Mouse (Mus musculus): Measurements from ENCODE around the gene Sh3pxd2a. TPM values are rescaled to one million over a fixed set of nuclear protein-coding genes. Genes with fewer than 3 reads are reported as not detected.

Gene Sh3pxd2a
- polyA plus RNA-seq, 1 experiment from 2014 or later = 0.62 TPM

DNA sequence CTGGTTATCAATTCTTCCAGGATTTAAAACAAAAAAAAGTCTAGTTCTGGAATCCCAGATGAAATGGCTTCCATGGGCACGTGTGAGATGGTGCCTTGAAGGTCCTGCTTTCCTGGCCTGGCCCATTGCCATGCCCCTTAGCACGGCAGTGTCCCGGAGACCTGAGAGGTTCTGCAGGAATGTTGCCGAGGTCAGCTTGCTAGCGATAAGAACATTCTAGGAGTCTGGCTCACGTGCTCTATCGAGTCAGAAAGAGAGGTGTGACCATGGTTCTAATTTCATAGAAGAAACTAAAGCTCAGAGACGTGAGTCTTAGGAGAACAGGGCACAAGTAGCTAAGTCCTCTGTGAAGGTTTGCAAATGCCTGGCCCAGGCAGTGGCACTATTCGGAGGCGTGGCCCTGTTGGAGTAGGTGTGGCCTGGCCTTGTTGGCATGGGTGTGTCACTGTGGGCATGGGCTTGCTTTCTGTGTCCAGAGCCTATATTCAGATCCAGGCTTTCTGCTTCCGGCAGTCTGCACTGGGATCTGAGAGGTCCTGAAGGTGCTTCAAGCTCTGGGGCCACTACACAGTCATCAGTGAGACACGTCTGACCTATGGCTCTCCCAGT lies 96.8 kb downstream of the Sh3pxd2a start:
- H3K27ac ChIP-seq = no peak overlapping the region
- H3K36me3 ChIP-seq = peaks cover 14% of the 10 kb centered on the region
- H3K4me3 ChIP-seq (replicated peaks) = no peak overlapping the region
- 81% methylated on average over 12 of the region's 12 CpGs for WGBS (ENCODE audit: insufficient replicate concordance)
- H3K9me3 ChIP-seq (replicated peaks) = no peaks in the 10 kb centered on the region
- H3K4me1 ChIP-seq (replicated peaks) = peaks cover 27% of the 10 kb centered on the region
- ATAC-seq (ENCODE audit: low read depth) = 0 out of 2 replicates have a peak, but pooled peaks have one; percentile 38
- H3K9ac ChIP-seq = no peak overlapping the region
- no peak for DNase-seq
- no peak overlapping the region for H3K4me2 ChIP-seq
- no peaks in the 10 kb centered on the region for H3K27me3 ChIP-seq

DNA sequence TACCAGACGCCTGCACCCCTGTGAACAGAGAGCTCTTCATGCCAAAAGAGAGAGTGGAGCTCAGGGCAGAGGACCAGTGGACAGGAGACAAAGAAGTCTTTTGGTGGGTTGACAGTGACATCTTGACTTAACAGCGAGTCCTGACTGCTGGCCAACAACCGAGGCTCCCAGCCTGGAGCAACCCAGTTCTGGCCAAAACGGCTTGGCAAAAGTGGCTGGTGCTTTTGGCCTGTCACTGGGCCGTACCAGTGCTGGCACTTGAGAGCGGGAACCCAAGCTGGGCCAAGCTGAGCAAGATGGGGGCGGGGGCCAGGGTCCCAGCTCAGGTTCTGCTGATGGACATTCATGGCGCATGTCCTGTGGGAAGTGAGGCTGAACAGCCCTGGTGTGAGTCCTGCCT lies 97.6 kb downstream of the Sh3pxd2a start:
- Histone ChIP-seq H3K27ac (no peak overlapping the region), H3K9ac (no peak overlapping the region), H3K27me3 (no peaks in the 10 kb centered on the region), H3K4me1 (replicated peaks) (peaks cover 24% of the 10 kb centered on the region), H3K4me3 (replicated peaks) (no peak overlapping the region), H3K36me3 (peaks cover 21% of the 10 kb centered on the region), H3K9me3 (replicated peaks) (no peaks in the 10 kb centered on the region), H3K4me2 (no peak overlapping the region)
- no peak for ATAC-seq (ENCODE audit: low read depth)
- WGBS (ENCODE audit: insufficient replicate concordance) = 76% methylated on average over 8 of the region's 8 CpGs
- DNase-seq = no peak

DNA sequence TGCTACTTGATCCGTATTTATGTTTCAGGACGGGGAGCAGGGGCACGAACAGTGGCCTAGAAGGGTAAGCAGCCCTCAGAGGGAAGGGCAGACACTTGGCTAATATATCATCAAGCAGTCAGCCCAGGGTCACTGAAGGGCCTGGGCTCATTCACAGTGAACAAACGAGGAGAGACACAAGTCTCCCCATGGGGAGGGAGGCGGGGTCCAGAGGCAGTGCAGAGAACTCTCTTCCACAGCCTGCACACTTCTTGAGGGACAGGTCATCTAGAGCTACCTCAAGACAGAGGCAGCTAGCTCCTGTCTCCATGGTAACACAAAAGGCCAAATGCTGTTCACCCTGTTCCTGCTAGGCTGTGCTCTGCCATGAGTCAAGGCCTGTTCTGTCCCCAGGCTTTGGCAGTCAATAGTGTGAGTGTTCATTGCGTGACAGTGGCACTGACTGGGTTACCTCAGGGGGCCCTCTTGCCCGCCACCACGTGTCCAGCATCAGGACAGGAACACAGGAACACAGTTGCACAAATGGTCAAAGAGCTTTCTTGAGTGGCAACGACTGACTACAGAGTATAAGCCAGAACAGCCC lies 101.0 kb downstream of the Sh3pxd2a start:
- H3K4me2 ChIP-seq = no peak overlapping the region
- no peak overlapping the region for H3K4me3 ChIP-seq (replicated peaks)
- H3K36me3 ChIP-seq = peaks cover 17% of the 10 kb centered on the region
- no peak overlapping the region for H3K9ac ChIP-seq
- 76% methylated on average over 9 of the region's 9 CpGs for WGBS (ENCODE audit: insufficient replicate concordance)
- no peak overlapping the region for H3K27ac ChIP-seq
- H3K27me3 ChIP-seq = no peaks in the 10 kb centered on the region
- peaks cover 29% of the 10 kb centered on the region for H3K4me1 ChIP-seq (replicated peaks)
- DNase-seq (no peak), ATAC-seq (ENCODE audit: low read depth) (no peak)
- no peaks in the 10 kb centered on the region for H3K9me3 ChIP-seq (replicated peaks)

DNA sequence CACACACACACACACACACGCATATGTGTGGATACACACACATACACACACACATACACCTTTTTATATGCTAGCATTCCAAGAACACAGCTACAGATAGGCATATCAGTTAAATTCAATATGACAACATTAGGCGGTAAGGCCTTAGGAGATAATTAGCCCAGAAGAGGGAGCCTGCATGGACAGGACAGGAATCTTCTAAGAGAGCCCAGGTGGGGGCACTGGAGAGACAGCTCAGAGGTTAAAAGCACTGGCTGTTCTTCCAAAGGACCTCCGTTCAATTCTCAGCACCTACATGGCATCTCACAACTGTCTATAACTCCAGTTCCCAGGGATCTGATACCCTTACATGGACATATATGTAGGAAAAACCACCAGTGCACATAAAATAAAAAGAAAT lies 103.3 kb downstream of the Sh3pxd2a start:
- ATAC-seq (ENCODE audit: low read depth) = 0 out of 2 replicates have a peak, but pooled peaks have one; percentile 9
- WGBS (ENCODE audit: insufficient replicate concordance) = 54% methylated on average over 3 of the region's 3 CpGs
- no peak overlapping the region for H3K9ac ChIP-seq

DNA sequence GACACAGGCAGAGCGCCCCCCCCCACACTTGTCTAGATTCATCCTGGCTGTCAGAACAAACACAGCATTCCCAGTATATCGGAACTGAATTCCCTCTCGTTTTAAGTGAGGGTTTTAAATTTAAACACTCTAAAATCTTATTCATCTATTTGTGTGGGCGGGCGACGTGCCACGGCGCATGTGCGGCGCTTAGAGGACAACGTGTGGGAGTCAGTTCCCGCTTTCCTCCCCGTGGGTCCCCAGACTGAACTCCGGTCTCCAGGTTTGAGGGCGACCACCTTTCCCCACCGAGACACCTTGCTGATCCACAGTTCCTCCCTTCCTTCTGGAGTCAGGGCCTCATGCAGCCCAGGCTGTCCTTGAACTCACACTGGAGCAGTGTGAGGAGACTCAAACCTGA lies 104.2 kb downstream of the Sh3pxd2a start:
- ATAC-seq (ENCODE audit: low read depth) (no peak), DNase-seq (no peak)
- no peaks in the 10 kb centered on the region for H3K27me3 ChIP-seq
- H3K9ac ChIP-seq = peak overlapping the region; percentile 62; the same call in 1 of the 2 replicates
- H3K27ac ChIP-seq = peak overlapping the region; percentile 21; the same call in 1 of the 2 replicates
- peaks cover 17% of the 10 kb centered on the region for H3K36me3 ChIP-seq
- 85% methylated on average over 16 of the region's 16 CpGs for WGBS (ENCODE audit: insufficient replicate concordance)
- H3K4me2 ChIP-seq = peak overlapping the region; percentile 62
- H3K4me1 ChIP-seq (replicated peaks) = peaks cover 28% of the 10 kb centered on the region
- H3K9me3 ChIP-seq (replicated peaks) = no peaks in the 10 kb centered on the region
- H3K4me3 ChIP-seq (replicated peaks) = no peak overlapping the region

More for the DNA sequence above, 103.3 kb downstream of the Sh3pxd2a start:
- H3K4me3 ChIP-seq (replicated peaks) = no peak overlapping the region
- peaks cover 28% of the 10 kb centered on the region for H3K4me1 ChIP-seq (replicated peaks)
- no peak overlapping the region for H3K27ac ChIP-seq
- peaks cover 17% of the 10 kb centered on the region for H3K36me3 ChIP-seq
- H3K9me3 ChIP-seq (replicated peaks) = no peaks in the 10 kb centered on the region
- no peak overlapping the region for H3K4me2 ChIP-seq
- no peak for DNase-seq
- no peaks in the 10 kb centered on the region for H3K27me3 ChIP-seq

DNA sequence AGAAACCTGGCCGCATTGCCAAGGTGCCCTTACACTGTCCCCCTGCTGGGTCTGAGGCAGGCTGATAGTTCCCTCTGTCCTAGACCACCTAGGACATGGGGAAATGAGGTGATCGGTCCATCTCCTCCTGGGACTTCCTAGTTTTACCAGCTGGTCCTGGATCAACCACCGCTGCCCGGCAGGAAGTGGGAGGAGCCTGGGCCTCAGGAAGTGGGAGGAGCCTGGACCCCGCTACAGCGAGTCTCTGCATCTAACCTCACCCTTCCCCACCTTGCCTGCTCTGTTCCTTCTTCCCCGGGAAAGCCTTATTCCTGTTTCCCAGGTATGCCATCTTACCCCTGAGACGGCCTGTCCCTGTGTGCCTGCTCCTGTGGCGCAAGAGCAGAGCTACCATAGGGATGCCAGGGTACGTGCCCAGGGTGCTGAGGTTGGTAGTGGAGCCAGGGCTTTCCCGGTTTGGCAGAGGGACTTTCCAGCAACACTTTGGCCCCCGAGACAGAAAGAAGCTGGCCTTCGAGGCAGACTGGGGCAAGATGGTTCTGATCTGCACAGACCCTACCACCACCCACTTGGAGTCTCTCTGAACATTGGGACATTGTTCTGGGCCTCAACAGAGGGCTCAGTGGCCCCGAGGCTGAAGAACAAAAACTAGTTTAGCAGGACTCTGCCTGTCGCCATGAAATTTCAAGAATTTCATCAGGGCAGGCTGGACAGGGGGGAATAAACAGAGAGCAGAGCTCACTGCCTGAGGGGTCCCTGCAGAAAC lies 104.9 kb downstream of the Sh3pxd2a start:
- Histone ChIP-seq H3K9ac (peak overlapping the region; percentile 62), H3K27ac (peak overlapping the region; percentile 23; the same call in 1 of the 2 replicates), H3K27me3 (no peaks in the 10 kb centered on the region), H3K4me3 (replicated peaks) (peak overlapping the region; percentile 42), H3K4me2 (peak overlapping the region; percentile 62), H3K4me1 (replicated peaks) (peaks cover 28% of the 10 kb centered on the region), H3K36me3 (peaks cover 20% of the 10 kb centered on the region), H3K9me3 (replicated peaks) (no peaks in the 10 kb centered on the region)
- ATAC-seq (ENCODE audit: low read depth) (peak; percentile 37; the same call in 1 of the 2 replicates), DNase-seq (peak; percentile 61)
- WGBS (ENCODE audit: insufficient replicate concordance) = 23% methylated on average over 15 of the region's 15 CpGs

DNA sequence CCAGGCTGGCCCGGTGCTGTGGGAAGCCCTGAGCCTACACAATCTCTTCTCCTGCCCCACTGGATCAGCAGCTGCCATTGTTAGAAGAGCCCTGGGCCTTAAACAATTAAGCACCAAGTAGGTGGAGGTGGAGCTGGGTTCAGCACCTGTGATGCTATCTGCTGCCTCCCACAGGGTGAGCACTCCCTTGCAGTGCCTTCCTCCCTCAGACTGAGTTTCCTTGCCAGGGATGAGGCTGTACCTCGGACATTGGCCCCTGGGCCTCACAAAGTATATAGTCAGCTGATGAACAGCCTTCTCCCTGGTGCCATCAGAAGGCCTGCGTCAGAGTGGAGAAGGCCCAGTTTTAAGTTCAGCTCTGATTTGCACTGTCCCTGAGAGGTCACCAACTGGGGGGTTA lies 106.9 kb downstream of the Sh3pxd2a start:
- no peak for DNase-seq
- Histone ChIP-seq H3K9me3 (replicated peaks) (no peaks in the 10 kb centered on the region), H3K27ac (no peak overlapping the region), H3K4me1 (replicated peaks) (peaks cover 28% of the 10 kb centered on the region), H3K4me2 (no peak overlapping the region), H3K27me3 (no peaks in the 10 kb centered on the region), H3K4me3 (replicated peaks) (no peak overlapping the region), H3K9ac (no peak overlapping the region), H3K36me3 (peaks cover 14% of the 10 kb centered on the region)
- 59% methylated on average over 3 of the region's 3 CpGs for WGBS (ENCODE audit: insufficient replicate concordance)
- ATAC-seq (ENCODE audit: low read depth) = no peak

DNA sequence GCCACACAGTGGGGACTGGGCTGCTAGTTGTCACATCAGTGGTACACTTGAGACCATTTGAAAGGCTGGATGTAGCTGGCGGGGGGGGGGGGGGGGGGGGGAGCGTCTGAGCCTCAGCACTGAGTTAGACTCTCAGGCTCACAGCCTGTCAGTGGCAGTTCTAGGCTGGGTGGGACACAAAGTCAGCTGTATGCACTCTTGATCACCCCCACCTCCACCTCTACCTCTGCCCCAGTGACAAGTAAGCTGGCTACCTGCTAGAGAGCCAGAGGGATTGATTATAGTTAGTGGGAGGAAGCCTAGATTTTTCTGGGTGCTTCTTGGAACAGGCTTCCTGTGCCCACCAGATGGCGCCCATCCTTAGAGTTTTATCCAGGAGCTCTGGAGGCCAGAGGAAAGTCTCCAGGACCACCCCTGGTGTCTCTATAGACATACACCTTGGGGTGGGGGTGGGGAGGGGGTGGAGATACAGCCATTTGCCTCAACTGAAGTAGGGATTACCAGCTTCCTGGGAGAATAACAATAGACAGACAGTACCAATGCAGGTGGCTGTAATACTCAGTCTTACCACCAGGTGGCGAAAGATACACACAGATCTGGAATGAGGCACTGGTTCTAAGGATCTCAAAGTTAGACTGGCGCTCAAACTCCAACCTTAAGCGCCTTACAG lies 107.9 kb downstream of the Sh3pxd2a start:
- H3K27me3 ChIP-seq = no peaks in the 10 kb centered on the region
- peak; percentile 48 for ATAC-seq (ENCODE audit: low read depth)
- H3K9ac ChIP-seq = no peak overlapping the region
- 13% methylated on average over 5 of the region's 6 CpGs for WGBS (ENCODE audit: insufficient replicate concordance)
- H3K4me3 ChIP-seq (replicated peaks) = no peak overlapping the region
- no peak overlapping the region for H3K4me2 ChIP-seq
- peaks cover 8% of the 10 kb centered on the region; the same call in 1 of the 2 replicates for H3K36me3 ChIP-seq
- peaks cover 28% of the 10 kb centered on the region for H3K4me1 ChIP-seq (replicated peaks)
- DNase-seq = peak; percentile 67
- H3K27ac ChIP-seq = no peak overlapping the region
- H3K9me3 ChIP-seq (replicated peaks) = no peaks in the 10 kb centered on the region

DNA sequence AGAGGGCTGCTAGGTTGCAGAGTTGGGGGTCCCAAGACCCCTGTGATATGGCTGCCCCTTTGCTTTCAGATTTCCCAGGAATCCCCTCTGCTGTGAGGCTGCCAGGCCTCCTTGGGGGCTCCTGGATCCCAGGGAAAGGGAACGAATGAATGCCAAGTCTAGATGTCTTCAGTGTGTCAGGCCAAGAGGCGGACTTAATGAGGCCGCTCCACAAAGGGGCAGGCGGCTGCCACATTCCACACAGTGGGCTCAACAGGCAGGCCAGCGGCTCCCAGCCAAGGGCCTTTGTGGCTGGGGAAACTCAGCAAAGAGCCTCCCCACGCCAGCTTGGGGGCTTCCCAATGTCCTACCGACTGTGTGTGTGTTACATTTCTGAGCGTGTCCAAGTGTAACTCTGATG lies 109.7 kb downstream of the Sh3pxd2a start:
- no peaks in the 10 kb centered on the region for H3K9me3 ChIP-seq (replicated peaks)
- no peak overlapping the region for H3K27ac ChIP-seq
- H3K4me1 ChIP-seq (replicated peaks) = peaks cover 19% of the 10 kb centered on the region
- DNase-seq = no peak
- 84% methylated on average over 8 of the region's 8 CpGs for WGBS (ENCODE audit: insufficient replicate concordance)
- no peak overlapping the region for H3K4me2 ChIP-seq
- H3K36me3 ChIP-seq = 0 out of 2 replicates have a peak, but pooled peaks cover 5% of the 10 kb centered on the region
- H3K9ac ChIP-seq = no peak overlapping the region
- H3K4me3 ChIP-seq (replicated peaks) = no peak overlapping the region
- ATAC-seq (ENCODE audit: low read depth) = no peak
- H3K27me3 ChIP-seq = no peaks in the 10 kb centered on the region

DNA sequence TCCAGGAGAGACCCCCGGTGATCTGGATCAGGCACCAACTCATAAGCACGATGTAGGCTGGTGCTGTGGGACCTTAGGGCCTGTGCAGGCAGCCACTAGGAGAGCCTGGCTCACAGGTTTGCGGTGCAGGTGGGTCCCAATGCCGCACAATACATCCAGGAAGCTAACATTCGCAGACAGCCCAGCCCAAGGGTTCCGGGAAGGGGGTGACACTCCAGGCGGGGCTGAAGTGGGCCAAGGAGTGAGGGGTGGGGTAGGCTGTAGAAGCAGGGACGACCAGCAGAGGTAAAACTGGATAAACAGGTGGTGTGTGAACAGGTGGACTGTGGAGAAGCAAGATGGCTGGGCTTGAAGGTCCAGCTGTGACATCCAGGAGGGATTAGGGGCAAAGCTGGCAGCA lies 115.2 kb downstream of the Sh3pxd2a start:
- Histone ChIP-seq H3K9me3 (replicated peaks) (no peaks in the 10 kb centered on the region), H3K4me3 (replicated peaks) (no peak overlapping the region), H3K4me2 (no peak overlapping the region), H3K4me1 (replicated peaks) (peaks cover 17% of the 10 kb centered on the region), H3K9ac (no peak overlapping the region), H3K27ac (no peak overlapping the region), H3K27me3 (peaks cover 19% of the 10 kb centered on the region), H3K36me3 (0 out of 2 replicates have a peak, but pooled peaks cover 2% of the 10 kb centered on the region)
- DNase-seq = no peak
- 69% methylated on average over 8 of the region's 8 CpGs for WGBS (ENCODE audit: insufficient replicate concordance)
- no peak for ATAC-seq (ENCODE audit: low read depth)

DNA sequence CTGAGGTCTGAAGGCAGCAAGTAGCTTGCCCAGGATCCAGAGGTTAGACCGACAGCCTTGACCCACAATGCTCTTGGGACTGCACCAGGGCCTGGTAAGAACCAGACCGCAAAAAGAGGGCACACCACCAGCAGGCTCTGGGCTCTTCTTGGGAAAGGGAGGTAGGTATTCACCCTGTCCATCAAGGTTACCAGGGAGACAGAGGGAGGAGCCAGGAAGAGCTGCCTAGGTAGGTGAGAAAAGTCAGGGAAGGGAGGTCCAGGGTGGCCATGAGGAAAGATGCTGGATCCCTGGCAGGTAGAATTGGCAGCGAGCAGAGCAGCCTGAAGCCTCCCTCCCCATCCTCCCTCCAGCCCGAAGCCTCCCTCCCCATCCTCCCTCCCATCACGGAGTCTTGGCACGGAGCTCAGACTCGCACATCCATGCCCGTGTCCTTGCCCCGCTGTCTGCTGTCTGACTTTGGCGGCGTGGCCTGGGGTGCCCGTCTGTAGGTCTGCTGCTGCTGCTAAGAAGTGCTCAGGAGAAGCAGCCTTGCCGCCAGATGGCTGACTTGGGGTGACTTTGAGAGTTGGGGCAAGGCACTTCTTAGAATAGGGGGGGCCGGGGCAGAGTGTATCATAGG lies 115.7 kb downstream of the Sh3pxd2a start:
- H3K27ac ChIP-seq = no peak overlapping the region
- 78% methylated on average over 14 of the region's 14 CpGs for WGBS (ENCODE audit: insufficient replicate concordance)

More for the DNA sequence above, 115.7 kb downstream of the Sh3pxd2a start:
- H3K4me3 ChIP-seq (replicated peaks) = no peak overlapping the region
- ATAC-seq (ENCODE audit: low read depth) (no peak), DNase-seq (no peak)
- no peaks in the 10 kb centered on the region for H3K9me3 ChIP-seq (replicated peaks)
- H3K36me3 ChIP-seq = no peaks in the 10 kb centered on the region
- H3K27me3 ChIP-seq = peaks cover 25% of the 10 kb centered on the region
- no peak overlapping the region for H3K9ac ChIP-seq
- no peak overlapping the region for H3K4me2 ChIP-seq
- peaks cover 22% of the 10 kb centered on the region for H3K4me1 ChIP-seq (replicated peaks)
